Mouse (Mus musculus): ENCODE measurements at regions not wholly inside any gene's neighbourhood (a gene's known extent, or its start where the extent isn't known, plus 50 kb on each side); places are given as distances from the start of the nearest gene placed in this dataset.

DNA sequence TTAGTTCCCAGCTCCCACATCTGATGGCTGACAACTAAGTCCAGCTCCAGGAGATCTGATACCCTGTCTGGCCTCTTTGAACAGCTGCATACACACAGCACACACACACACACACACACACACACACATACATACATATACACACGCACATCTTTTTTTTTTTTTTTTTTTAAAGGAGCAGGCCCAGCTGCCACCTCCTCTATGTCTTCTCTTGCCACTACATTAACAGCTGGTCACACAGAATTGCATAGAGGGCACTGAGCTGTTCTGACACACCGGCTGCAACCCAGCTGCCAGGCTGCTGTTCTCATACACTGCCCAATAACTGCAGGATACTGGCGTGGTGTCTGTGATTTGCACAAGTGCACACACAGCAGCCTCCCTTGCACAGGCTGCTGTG lies 64.6 kb upstream of the Ctnnb1 start:
- Histone ChIP-seq H3K9ac (ENCODE audit: low read length) (no peak overlapping the region), H3K27ac (ENCODE audit: low read length) (no peak overlapping the region), H3K36me3 (ENCODE audit: control insufficient read depth, insufficient read depth, low read length) (no peaks in the 10 kb centered on the region), H3K27me3 (ENCODE audit: control insufficient read depth, insufficient read depth, low read depth, low read length) (no peaks in the 10 kb centered on the region), H3K4me2 (ENCODE audit: low read depth, low read length) (no peak overlapping the region), H3K4me1 (replicated peaks; ENCODE audit: control insufficient read depth, insufficient read depth, low read length) (peaks cover 24% of the 10 kb centered on the region), H3K9me3 (ENCODE audit: control insufficient read depth, low read length) (no peaks in the 10 kb centered on the region), H3K4me3 (ENCODE audit: low read length) (no peak overlapping the region)
- ATAC-seq (ENCODE audit: low read depth), result no peak
- WGBS, result 49% methylated on average over 3 of the region's 3 CpGs

DNA sequence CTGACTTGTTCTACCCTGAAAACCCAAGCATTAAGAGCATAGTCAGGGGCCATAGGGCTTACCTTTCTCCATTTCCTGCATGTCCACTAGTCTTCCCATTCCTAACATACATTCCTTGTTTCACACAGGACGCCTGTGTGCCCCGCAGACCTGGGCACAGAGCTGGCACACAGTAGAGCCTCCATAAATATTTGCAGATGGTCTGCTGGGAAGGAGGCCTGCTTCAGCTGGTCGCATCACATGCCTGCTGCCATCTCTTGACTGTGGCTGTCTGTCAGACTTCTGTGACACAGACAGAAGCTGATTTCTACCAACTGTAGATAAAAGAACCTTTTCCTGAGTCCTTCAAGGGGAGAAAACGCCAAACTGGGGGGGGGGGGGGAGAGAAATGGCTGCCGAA lies 62.8 kb upstream of the Ctnnb1 start:
- H3K4me2 ChIP-seq (ENCODE audit: low read depth, low read length), result no peak overlapping the region
- no peak overlapping the region for H3K9ac ChIP-seq (ENCODE audit: low read length)
- no peaks in the 10 kb centered on the region for H3K27me3 ChIP-seq (ENCODE audit: control insufficient read depth, insufficient read depth, low read depth, low read length)
- no peak overlapping the region for H3K4me3 ChIP-seq (ENCODE audit: low read length)
- H3K9me3 ChIP-seq (ENCODE audit: control insufficient read depth, low read length), result no peaks in the 10 kb centered on the region
- no peak for ATAC-seq (ENCODE audit: low read depth)
- 21% methylated on average over 5 of the region's 5 CpGs for WGBS
- peak overlapping the region; percentile 21 for H3K27ac ChIP-seq (ENCODE audit: low read length)
- peaks cover 33% of the 10 kb centered on the region for H3K4me1 ChIP-seq (replicated peaks; ENCODE audit: control insufficient read depth, insufficient read depth, low read length)
- no peaks in the 10 kb centered on the region for H3K36me3 ChIP-seq (ENCODE audit: control insufficient read depth, insufficient read depth, low read length)

DNA sequence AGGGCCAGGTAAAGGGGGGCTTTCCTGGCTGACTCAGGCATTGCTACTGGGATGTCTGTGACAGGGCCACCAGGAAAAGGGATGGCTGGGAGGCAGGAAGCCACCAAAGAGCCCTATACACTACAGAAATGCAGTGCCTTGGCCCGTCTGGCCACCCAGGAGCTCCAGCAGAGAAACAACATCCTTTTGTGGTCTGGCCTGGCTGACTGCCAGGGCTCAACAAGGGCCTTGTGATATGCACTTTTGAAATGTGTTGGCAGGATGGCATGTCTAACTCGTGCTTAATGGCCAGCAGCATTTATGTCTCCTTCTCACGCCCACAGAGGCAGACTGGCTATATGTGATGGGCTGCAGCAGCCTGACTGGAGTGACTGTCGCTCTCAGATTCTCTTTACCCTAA lies 62.3 kb upstream of the Ctnnb1 start:
- Histone ChIP-seq H3K4me3 (ENCODE audit: low read length) (no peak overlapping the region), H3K9me3 (ENCODE audit: control insufficient read depth, low read length) (no peaks in the 10 kb centered on the region), H3K4me1 (replicated peaks; ENCODE audit: control insufficient read depth, insufficient read depth, low read length) (peaks cover 33% of the 10 kb centered on the region), H3K4me2 (ENCODE audit: low read depth, low read length) (no peak overlapping the region), H3K27me3 (ENCODE audit: control insufficient read depth, insufficient read depth, low read depth, low read length) (no peaks in the 10 kb centered on the region), H3K36me3 (ENCODE audit: control insufficient read depth, insufficient read depth, low read length) (no peaks in the 10 kb centered on the region), H3K27ac (ENCODE audit: low read length) (peak overlapping the region; percentile 21), H3K9ac (ENCODE audit: low read length) (peak overlapping the region; percentile 23; the same call in 1 of the 2 replicates)
- peak; percentile 78 for ATAC-seq (ENCODE audit: low read depth)
- 14% methylated on average over 4 of the region's 4 CpGs for WGBS

DNA sequence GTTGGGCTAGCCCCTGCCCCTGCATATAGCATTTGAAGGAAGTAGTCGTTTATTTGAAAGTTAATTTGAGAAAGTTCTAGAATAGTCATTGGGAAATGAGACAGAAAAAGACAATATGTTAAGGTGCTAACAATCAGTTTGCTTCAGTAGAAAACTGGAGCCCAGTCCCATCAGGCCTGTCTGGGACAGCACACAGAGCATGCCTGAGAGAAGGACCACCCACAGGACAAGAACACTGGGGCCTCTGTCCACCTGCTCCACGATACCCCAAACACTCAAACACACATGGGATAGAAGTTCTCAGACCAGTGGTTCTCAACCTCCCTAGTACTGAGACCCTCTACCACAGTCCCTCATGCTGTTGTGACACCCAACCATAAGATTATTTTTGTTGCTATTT lies 61.2 kb upstream of the Ctnnb1 start:
- ATAC-seq (ENCODE audit: low read depth), result no peak
- H3K4me2 ChIP-seq (ENCODE audit: low read depth, low read length), result no peak overlapping the region
- peaks cover 33% of the 10 kb centered on the region for H3K4me1 ChIP-seq (replicated peaks; ENCODE audit: control insufficient read depth, insufficient read depth, low read length)
- H3K27me3 ChIP-seq (ENCODE audit: control insufficient read depth, insufficient read depth, low read depth, low read length), result no peaks in the 10 kb centered on the region
- no peak overlapping the region for H3K9ac ChIP-seq (ENCODE audit: low read length)
- WGBS, result 71% methylated on average over 2 of the region's 2 CpGs
- no peak overlapping the region for H3K27ac ChIP-seq (ENCODE audit: low read length)
- H3K4me3 ChIP-seq (ENCODE audit: low read length), result no peak overlapping the region
- no peaks in the 10 kb centered on the region for H3K36me3 ChIP-seq (ENCODE audit: control insufficient read depth, insufficient read depth, low read length)
- no peaks in the 10 kb centered on the region for H3K9me3 ChIP-seq (ENCODE audit: control insufficient read depth, low read length)

DNA sequence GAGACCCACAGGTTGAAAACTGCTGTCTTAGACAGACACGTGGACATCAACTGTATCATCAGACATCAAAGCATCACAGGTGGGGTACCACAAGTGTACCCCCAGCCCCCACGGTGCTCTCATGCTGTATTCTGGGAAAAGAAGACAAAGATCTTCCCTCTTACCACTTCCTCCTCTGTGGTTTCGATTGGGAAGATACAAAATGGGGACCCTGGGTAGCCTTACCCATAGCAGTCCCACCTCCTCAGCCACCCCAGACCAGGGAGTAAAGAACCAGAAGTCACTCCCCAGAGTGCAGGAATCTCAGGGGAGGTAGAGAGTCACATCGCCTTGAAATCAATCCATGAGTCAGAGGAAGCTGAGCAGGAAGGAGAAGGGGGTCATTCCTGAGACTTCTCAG lies 60.7 kb upstream of the Ctnnb1 start:
- no peak overlapping the region for H3K4me2 ChIP-seq (ENCODE audit: low read depth, low read length)
- ATAC-seq (ENCODE audit: low read depth), result no peak
- H3K9me3 ChIP-seq (ENCODE audit: control insufficient read depth, low read length), result no peaks in the 10 kb centered on the region
- H3K9ac ChIP-seq (ENCODE audit: low read length), result no peak overlapping the region
- H3K4me1 ChIP-seq (replicated peaks; ENCODE audit: control insufficient read depth, insufficient read depth, low read length), result peaks cover 33% of the 10 kb centered on the region
- WGBS, result 85% methylated on average over 4 of the region's 4 CpGs
- H3K36me3 ChIP-seq (ENCODE audit: control insufficient read depth, insufficient read depth, low read length), result no peaks in the 10 kb centered on the region
- H3K27me3 ChIP-seq (ENCODE audit: control insufficient read depth, insufficient read depth, low read depth, low read length), result no peaks in the 10 kb centered on the region
- H3K4me3 ChIP-seq (ENCODE audit: low read length), result no peak overlapping the region
- H3K27ac ChIP-seq (ENCODE audit: low read length), result no peak overlapping the region

DNA sequence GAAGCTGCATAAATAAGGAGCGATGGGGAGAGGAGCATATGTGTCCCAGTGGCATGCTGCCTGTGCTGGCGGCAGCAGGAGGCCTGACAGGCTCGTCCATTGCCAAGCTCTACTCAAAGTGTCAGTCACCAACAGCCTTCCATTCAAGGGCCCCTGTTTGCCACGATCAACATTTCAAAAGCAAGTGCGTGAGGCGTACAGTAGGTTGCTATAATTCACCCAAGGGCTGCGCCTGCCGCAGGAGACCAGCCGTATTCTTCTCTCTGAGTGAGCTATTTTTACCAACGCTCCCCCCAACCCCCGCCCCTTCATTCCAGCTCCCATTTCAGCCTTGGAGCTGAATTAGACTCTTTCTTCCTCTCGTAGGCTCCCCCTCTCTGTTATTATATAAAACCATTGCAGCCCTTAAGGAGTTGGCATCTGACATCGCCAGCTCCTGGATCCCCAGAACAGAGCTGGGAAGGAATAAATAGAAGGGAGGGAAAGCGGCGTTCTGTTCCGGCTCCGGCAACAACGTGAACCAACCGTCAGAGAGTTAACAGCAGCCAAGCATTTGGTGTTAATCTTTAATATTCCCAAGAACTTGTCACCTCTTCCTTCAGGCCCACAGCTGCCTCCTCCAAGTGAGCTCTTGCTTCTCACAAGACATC lies 59.5 kb upstream of the Ctnnb1 start:
- no peaks in the 10 kb centered on the region for H3K27me3 ChIP-seq (ENCODE audit: control insufficient read depth, insufficient read depth, low read depth, low read length)
- no peaks in the 10 kb centered on the region for H3K36me3 ChIP-seq (ENCODE audit: control insufficient read depth, insufficient read depth, low read length)
- H3K4me1 ChIP-seq (replicated peaks; ENCODE audit: control insufficient read depth, insufficient read depth, low read length), result peaks cover 30% of the 10 kb centered on the region
- peak overlapping the region; percentile 2 for H3K27ac ChIP-seq (ENCODE audit: low read length)
- WGBS, result 18% methylated on average over 19 of the region's 19 CpGs
- H3K9ac ChIP-seq (ENCODE audit: low read length), result peak overlapping the region; percentile 54
- peak overlapping the region; percentile 48 for H3K4me2 ChIP-seq (ENCODE audit: low read depth, low read length)
- H3K9me3 ChIP-seq (ENCODE audit: control insufficient read depth, low read length), result no peaks in the 10 kb centered on the region
- peak overlapping the region; percentile 11 for H3K4me3 ChIP-seq (ENCODE audit: low read length)
- ATAC-seq (ENCODE audit: low read depth), result peak; percentile 32; the same call in 1 of the 2 replicates

DNA sequence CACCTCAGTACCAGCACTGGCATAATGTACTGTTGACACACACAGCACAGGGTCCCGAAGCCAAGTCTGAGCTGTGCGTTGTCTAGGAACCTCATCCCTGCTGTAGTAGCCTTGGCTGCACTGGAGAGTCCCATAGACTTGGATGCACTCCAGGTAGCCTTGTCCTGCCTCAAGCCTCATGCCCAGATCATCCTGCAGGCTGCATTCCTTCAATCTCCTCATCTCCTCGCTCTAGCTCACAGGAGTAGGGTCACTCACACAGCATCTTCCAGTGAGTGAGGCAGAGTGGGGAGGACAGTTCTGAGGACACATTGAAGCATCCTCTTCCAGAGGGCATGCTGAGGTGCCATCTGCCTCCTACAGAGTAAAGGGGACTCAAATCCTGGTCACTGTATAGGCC lies 55.7 kb upstream of the Ctnnb1 start:
- no peak for ATAC-seq (ENCODE audit: low read depth)
- H3K4me2 ChIP-seq (ENCODE audit: low read depth, low read length), result no peak overlapping the region
- H3K9me3 ChIP-seq (ENCODE audit: control insufficient read depth, low read length), result no peaks in the 10 kb centered on the region
- H3K9ac ChIP-seq (ENCODE audit: low read length), result no peak overlapping the region
- WGBS, result 90% methylated on average over 3 of the region's 3 CpGs
- peaks cover 13% of the 10 kb centered on the region for H3K4me1 ChIP-seq (replicated peaks; ENCODE audit: control insufficient read depth, insufficient read depth, low read length)
- no peaks in the 10 kb centered on the region for H3K36me3 ChIP-seq (ENCODE audit: control insufficient read depth, insufficient read depth, low read length)
- H3K27me3 ChIP-seq (ENCODE audit: control insufficient read depth, insufficient read depth, low read depth, low read length), result no peaks in the 10 kb centered on the region
- H3K27ac ChIP-seq (ENCODE audit: low read length), result no peak overlapping the region
- no peak overlapping the region for H3K4me3 ChIP-seq (ENCODE audit: low read length)

DNA sequence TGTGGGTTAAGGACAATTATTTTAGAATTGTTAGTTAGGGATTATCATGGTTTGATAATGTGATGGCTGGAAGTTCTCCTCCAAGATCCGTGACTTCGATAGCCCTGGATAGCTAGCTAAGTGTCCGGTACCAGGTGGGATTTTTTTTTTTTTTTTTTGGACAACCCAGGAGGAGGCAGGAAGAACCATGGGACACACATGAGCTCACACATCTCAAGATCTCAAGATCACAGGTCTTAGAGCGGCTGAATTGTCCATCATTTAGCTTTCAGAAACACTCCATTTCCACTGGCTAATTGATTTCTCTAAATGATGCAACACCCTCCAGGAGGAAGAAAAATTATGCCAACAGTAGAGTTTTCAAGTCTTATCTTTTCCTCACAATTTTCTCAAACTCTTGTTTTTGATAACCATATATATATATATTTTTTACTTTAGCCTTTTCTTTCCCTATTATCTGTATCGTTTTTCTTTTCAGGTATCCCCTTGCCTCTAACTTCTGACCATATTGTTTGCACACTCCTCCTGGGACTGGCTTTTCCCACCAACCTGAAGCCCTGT lies 54.5 kb upstream of the Ctnnb1 start:
- 88% methylated on average over 5 of the region's 5 CpGs for WGBS
- no peak overlapping the region for H3K9ac ChIP-seq (ENCODE audit: low read length)
- ATAC-seq (ENCODE audit: low read depth), result no peak

DNA sequence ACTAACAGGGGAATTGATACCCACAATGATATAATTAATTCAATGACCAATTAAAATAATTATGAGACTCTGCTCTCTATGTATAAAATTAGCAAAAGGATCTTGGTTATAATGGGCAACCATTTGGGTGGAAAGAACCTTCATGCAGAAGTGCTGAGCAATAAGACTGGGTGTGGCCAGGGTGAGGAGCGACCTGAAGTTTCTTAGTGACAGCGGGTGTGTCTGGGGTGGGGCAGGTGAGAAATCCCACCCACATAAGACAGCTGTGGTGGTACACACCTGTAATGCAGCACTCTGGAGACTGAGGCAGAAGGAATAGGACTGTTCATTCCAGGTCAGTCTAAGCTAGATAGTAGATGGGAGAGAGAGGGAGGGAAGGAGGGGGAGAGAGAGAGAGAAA lies 51.9 kb upstream of the Ctnnb1 start:
- no peak overlapping the region for H3K4me2 ChIP-seq (ENCODE audit: low read depth, low read length)
- no peak for ATAC-seq (ENCODE audit: low read depth)
- no peak overlapping the region for H3K4me3 ChIP-seq (ENCODE audit: low read length)
- H3K4me1 ChIP-seq (replicated peaks; ENCODE audit: control insufficient read depth, insufficient read depth, low read length), result no peaks in the 10 kb centered on the region
- H3K36me3 ChIP-seq (ENCODE audit: control insufficient read depth, insufficient read depth, low read length), result no peaks in the 10 kb centered on the region
- H3K27ac ChIP-seq (ENCODE audit: low read length), result no peak overlapping the region
- no peaks in the 10 kb centered on the region for H3K9me3 ChIP-seq (ENCODE audit: control insufficient read depth, low read length)
- H3K27me3 ChIP-seq (ENCODE audit: control insufficient read depth, insufficient read depth, low read depth, low read length), result no peaks in the 10 kb centered on the region
- WGBS, result 87% methylated on average over 2 of the region's 2 CpGs
- H3K9ac ChIP-seq (ENCODE audit: low read length), result no peak overlapping the region

More for the DNA sequence above, 54.5 kb upstream of the Ctnnb1 start:
- no peak overlapping the region for H3K4me2 ChIP-seq (ENCODE audit: low read depth, low read length)
- H3K9me3 ChIP-seq (ENCODE audit: control insufficient read depth, low read length), result no peaks in the 10 kb centered on the region
- H3K4me1 ChIP-seq (replicated peaks; ENCODE audit: control insufficient read depth, insufficient read depth, low read length), result peaks cover 8% of the 10 kb centered on the region
- H3K4me3 ChIP-seq (ENCODE audit: low read length), result no peak overlapping the region
- H3K36me3 ChIP-seq (ENCODE audit: control insufficient read depth, insufficient read depth, low read length), result no peaks in the 10 kb centered on the region
- no peak overlapping the region for H3K27ac ChIP-seq (ENCODE audit: low read length)
- no peaks in the 10 kb centered on the region for H3K27me3 ChIP-seq (ENCODE audit: control insufficient read depth, insufficient read depth, low read depth, low read length)
